Mouse (Mus musculus) liver, embryonic 14.5 days (tissue): ENCODE measurements at regions not wholly inside any gene's neighbourhood (a gene's known extent, or its start where the extent isn't known, plus 50 kb on each side); places are given as distances from the start of the nearest gene placed in this dataset.

ENCODE experiments used
- CTCF ChIP-seq: IDR thresholded peaks from 2 replicates; pipeline ENCODE4 v1.5.1; 2016; ENCODE audit warnings: antibody characterized with exemption, low read depth, control low read depth
- EP300 ChIP-seq: IDR thresholded peaks from 2 replicates; pipeline ENCODE4 v1.6.1; 2016; ENCODE audit warnings: antibody characterized with exemption, low read depth

GRCm38 (mm10) chr1:194208034-194209000 is 409.7 kb upstream of the Plxna2 start:
- TF ChIP-seq CTCF (no peak), EP300 (no peak)
